Mouse (Mus musculus) spleen, postnatal 4 days (tissue): Measurements from ENCODE around the gene Phf6.

Experiments used
- DNase-seq, 2 experiments: peaks; one replicate each; pipeline ENCODE4 v3.0.0; 2022; ENCODE audit warnings: low spot score in 2 of 2

Phf6 gene

GRCm38 (mm10) chrX:52911587-52912371 is at the start of gene Phf6:
TSS of gene Phf6 (plus strand) at chrX:52912266.
- peak; percentile 88 to 93 for DNase-seq

DNA sequence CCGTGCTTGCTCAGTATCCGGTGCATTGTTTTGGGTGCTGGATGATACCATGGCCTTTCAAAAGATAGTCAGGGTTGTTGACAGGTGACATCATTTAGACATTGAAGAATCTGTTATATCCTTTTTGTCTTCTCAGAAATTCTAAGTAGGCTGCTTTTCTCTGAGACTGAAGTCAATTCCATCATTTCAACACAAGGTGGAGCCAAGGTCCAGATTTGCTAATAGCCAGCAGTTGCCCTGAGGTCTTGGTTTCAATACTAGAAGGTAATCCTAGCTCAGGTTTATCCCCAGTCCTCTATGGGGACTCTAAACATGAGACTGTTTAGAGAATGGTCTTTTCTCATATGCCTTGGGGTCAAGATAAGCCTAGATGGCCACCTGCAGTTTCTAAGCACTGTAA is 47.9 kb upstream of the Phf6 start:
- DNase-seq = no peak

DNA sequence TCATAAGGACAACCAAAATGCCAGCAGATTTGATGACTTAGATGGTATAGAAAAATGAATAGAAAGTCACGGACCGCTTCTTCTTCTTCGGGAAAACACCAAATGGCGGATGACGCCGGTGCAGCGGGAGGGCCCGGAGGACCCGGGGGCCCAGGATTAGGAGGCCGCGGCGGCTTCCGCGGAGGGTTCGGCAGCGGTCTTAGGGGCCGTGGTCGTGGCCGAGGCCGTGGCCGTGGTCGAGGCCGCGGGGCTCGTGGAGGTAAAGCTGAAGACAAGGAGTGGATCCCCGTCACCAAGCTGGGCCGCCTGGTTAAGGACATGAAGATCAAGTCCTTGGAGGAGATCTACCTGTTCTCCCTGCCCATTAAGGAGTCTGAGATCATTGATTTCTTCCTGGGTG is 13.6 kb upstream of the Phf6 start:
- peak in 1 of 2 experiments; percentile 62 for DNase-seq

- DNase-seq = no peak
Measured at GRCm38 (mm10) chrX:52912372-52912728, 284 bp downstream of the Phf6 start.

DNA sequence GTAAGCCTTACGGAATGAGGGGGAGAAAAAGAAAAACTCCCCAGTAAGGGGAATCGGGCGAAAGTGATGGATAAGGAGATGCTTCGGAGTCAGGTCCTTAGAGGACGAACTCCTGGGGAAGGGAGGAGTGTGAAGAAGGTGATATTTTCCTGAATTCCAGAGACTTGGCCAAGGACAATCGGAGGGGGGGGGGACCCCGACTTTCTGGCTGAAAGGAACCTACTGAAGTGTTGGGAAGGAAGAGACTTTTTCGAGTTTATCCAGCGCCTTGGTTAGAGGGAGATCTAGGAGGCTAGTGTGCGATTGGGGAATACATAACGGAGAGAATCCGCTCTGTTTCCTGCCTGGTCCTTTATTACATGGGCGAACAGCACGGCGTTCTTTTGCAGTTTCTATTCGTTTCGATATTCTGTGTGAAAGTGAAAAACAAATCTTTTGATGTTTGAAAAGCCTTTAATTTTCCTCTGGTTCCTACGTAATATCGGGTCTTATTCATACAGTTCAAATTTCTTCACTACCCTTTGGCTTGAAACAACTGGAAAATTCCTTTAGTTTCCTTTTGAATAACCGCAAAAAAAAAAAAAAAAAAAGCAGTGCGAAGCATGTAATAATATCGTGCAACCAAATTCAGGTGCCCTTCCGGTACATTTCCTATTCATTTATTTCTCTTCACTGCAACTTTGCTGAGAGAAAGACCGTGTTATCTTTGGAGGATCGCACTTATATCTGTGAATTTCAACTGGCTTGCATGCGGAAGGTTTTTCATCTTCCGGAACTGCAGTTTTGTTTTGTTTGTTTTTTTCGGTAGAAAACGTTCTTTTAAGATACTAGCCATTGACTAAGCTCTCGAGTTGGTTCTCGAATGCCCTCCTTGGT is 998 bp downstream of the Phf6 start:
- no peak for DNase-seq

DNA sequence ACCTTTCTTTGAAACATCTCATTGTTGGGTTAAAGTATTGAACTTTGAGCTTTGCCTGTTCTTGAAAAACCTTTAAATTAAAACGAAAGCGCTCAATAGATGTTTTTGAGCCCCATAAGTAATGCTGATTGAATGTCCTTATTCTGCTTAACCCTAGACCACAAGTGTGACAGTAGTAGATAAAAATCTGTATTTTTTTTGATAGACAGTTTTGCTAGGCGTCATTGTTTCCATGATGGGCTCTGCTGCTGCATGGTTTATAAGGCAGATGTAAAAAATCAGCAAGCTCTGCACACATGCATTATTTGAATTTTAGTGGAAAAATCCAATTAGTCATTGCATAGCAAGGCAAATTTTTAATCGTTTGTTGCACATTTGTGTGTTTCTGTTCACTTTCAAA is 1.8 kb downstream of the Phf6 start:
- DNase-seq = no peak

GRCm38 (mm10) chrX:52914705-52915104 is 2.6 kb downstream of the Phf6 start:
- DNase-seq = no peak

DNA sequence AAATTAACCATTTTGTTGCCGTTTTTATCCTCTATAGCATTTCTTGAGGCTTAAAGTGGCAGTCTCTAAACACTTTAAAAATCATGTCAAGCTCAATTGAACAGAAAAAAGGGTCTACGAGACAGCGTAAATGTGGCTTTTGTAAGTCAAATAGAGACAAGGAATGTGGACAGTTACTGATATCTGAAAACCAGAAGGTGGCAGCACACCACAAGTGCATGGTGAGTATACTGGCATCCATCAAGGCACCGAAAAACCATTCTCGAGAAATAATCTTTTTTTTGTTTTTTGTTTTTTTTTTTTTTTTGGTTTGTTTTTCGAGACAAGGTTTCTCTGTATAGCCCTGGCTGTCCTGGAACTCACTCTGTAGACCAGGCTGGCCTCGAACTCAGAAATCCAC is 4.5 kb downstream of the Phf6 start:
- no peak for DNase-seq

GRCm38 (mm10) chrX:52926726-52927125 is 14.7 kb downstream of the Phf6 start:
- DNase-seq = peak in 1 of 2 experiments; percentile 11

GRCm38 (mm10) chrX:52928883-52929282 is 16.8 kb downstream of the Phf6 start:
- DNase-seq = peak; percentile 18 to 61

DNA sequence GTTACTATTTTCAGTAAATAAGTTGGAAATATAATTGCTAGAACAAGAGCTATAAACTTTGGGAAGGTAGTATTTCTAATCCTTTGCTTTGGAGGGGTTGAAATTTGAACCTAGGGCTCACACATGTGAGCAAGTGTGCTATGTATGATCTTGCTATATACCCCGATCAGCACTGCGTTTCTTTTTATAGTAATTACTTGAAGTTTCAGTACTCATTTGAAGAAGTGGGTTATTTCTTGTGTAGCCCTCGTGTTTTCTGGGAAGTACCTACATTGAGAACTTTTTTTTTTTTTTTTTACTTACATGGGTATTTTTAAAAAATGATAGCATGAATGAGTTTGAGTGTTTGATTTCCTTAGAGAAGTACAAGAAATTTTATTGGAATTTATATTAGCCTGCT is 17.7 kb downstream of the Phf6 start:
- no peak for DNase-seq

DNA sequence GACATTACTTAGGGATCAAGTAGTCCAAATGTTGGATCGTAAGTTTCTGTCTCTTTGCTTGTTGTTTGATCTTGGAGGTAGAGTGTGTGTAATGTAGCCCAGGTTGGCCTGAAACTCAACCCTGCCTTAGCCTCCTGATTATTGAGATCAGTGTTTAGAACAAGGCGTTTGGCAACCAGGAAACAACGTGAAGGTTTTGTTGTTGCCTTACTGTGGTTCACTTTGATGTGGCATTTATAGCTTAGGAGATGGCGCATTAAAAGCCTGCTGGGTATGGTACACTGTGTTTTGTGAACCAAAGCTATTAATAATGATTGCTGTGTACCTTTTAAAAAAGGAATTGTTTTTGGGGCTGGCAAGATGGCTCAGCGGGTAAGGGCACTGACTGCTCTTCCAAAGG is 18.1 kb downstream of the Phf6 start:
- no peak for DNase-seq

GRCm38 (mm10) chrX:52932161-52932560 is 20.1 kb downstream of the Phf6 start:
- no peak for DNase-seq

GRCm38 (mm10) chrX:52934496-52934895 is 22.4 kb downstream of the Phf6 start:
- DNase-seq = no peak

DNA sequence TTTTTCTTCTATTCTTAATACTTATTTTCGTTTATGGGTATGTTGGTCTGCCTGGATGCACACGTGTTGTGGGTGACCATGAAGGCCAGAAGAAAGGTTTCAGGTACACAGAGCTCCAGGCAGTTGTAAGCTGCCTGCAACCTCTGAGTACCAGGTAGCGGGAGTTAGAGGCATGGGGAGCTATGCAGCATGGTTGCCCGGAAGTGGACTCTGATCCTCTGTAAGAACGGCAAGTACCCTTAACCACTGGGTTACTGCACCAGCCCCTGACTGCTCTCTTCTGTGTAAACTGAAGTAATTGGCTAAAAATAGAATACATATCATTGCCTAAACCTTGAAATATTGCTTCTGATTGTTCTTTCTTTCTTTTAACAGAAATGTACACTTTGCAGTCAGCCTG is 33.4 kb downstream of the Phf6 start:
- DNase-seq = no peak

- DNase-seq = peak in 1 of 2 experiments; percentile 16
Measured at GRCm38 (mm10) chrX:52949713-52950112, 37.6 kb downstream of the Phf6 start.

DNA sequence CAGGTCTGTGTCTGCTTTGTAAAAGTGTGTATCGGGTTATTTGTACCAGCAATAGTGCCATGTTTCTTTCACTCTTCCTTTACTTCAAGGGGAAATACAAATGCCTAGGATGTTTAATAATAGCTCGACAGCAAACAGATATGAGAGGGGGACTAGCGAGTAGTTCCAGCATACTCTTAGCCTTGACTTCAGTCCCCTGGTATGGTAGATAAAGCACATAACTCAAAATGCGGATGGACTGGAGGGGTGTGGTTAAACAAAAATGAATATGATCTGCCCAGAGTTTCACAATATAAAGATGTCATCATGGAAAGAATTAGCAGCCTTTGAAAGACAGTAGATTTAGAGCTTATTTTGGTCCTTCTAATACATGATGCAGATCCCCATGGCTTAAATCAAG is 44.9 kb downstream of the Phf6 start:
- DNase-seq = no peak

DNA sequence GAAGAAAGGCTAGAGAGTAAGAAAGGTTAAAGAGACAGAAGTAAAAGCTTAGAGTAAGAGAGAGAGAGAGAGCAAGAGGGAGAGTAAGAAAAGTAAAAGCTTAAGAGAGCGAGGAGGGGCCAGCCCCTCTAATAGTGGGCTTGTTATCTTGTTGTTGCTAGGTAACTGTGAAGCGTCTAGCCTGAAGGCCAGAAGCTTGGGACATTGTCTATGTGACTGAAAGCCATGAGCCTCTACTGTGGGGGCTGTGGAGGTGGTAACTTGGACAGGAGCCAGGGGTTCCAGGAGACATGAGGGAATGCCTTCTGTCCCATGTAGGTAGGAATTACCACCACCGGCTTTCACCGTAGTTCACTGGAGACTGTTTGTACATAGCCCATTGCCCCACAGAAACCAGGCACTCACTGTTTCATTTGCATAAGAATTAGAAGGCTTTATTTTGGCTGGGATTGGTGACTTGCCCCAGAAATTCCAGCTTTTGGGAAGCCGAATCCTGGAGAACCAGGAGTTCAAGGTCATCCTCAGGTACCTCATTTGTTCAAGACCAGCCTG is 49.6 kb downstream of the Phf6 start:
- DNase-seq = no peak

GRCm38 (mm10) chrX:52965149-52965548 is 53.1 kb downstream of the Phf6 start:
- no peak for DNase-seq

- DNase-seq = peak; percentile 73 to 78
Measured at GRCm38 (mm10) chrX:52971211-52972006, 59.3 kb downstream of the Phf6 start.

- DNase-seq = no peak
Measured at GRCm38 (mm10) chrX:52972129-52972528, 60.1 kb downstream of the Phf6 start.

- no peak for DNase-seq
Measured at GRCm38 (mm10) chrX:52972680-52973079, 60.6 kb downstream of the Phf6 start.
